Mouse (Mus musculus): ENCODE data around the gene Rasgef1a. TPM values are rescaled to one million over a fixed set of nuclear protein-coding genes. Genes with fewer than 3 reads are reported as not detected.

The Rasgef1a gene
- total RNA-seq (2023) = under 1 TPM; 0.30 to 0.49 TPM

DNA sequence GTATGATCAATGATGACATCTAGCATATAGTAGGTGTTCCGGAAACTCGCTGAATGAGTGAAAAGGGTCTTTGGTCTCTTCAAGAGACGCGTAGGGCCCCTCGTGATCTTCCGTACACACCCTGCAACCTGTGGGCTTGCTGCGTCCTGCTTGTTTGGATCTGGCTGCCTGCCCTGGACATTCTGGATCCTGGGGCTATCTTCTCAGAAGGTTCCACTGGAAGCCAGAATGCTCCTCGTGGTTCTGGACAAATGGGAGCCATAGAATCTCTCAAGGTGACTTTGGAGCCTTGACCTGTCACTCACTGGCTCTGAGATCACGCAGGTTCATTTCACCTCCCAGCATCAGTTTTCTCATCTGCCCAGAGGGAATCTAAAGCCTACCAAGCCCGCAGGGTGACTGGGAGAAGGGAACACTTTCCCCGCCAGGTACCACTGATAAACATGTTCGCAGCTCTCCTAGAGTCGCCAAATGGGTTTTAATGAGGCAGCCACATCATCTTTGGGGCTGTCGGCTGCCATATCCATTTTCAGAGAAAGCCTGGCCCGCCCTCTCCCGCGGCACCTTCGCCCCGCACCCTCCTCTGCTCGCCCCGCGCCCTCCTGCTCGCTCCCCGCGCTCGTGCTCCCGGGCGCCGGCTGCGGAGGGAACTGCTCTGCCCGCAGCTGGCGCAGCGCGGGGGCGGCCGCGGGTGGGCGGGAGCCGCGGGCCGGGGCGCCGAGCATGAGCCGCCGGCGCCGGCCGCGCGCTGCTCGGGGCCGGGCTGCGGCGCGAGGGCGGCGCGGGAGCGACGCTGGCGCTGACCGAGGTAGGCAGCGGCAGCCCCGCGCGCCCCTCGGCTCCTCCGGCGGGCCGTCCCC, at the start of gene Rasgef1a:
TSS of gene Rasgef1a (plus strand) at position 683 of the 860 bp plus-strand sequence.

DNA sequence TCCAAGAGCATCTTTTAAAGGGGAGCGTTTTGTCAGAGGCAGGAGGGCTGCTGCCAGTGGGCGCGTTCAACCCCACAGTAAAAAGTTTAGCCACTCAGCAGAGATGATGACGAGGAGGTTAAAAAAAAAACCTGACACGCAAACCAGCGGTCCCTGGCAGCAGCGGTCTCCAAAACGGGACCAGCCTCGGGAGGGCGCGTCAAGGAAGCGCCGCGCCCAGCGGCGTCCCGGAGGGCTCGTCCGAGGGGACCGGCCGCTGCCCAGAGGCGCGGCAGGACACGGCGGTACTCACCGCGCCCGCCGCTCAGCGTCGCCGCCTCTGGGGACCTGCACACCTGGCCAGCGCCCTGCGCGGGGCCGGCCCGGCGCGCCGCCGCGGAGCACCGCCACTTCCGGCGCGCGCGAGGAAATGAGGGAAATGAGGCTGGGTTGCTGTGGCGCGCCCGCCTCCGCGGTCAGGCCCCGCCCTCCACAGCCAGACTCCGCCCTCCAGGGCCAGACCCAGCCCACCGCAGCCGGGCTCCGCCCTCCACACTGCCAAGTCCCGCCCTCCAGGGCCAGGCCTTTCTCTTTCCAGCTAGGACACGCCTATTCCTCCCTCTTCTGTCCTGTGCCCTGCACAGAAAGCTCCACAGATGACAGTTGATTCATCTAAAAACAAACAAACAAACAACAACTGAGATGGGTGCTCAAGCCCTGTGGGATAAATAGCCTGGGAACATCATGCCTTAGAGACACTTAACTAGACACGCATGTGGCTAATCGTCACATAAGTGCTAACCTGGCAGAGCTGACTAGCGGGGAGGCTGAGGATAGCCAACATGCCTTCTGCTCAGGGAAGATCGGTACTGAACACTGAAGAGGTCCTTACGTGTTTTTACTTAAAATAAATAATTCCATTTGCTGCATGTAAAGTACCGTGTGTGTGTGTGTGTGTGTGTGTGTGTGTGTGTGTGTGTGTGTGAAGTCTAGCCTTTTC, 127.8 kb downstream of the Rasgef1a start, which contains the start of gene Csgalnact2:
TSS of gene Csgalnact2 (minus strand) at position 410 of the 979 bp plus-strand sequence.

Other genes with a start within 250 kb of the Rasgef1a start
- gene Zfp637, start 170.3 kb upstream of the Rasgef1a start, total RNA-seq (2023) = 10 to 100 TPM; 16.3 to 19.0 TPM
- gene Zfp239, start 149.3 kb upstream of the Rasgef1a start, total RNA-seq (2023) = 1 to 10 TPM; 3.6 to 4.5 TPM
- 100 to 1,000 TPM; 671 to 759 TPM for gene Hnrnpf, start 111.1 kb upstream of the Rasgef1a start, total RNA-seq (2023)
- gene Fxyd4, start 73.7 kb upstream of the Rasgef1a start, total RNA-seq (2023) = under 1 TPM in 1 of 2 experiments, not detected in 1; 0.96 TPM
- 10 to 100 TPM; 17.8 to 20.6 TPM for gene Csgalnact2, start 127.7 kb downstream of the Rasgef1a start, total RNA-seq (2023)
- gene Ret, start 186.3 kb downstream of the Rasgef1a start, total RNA-seq (2023) = not detected